Mouse (Mus musculus): Measurements from ENCODE around the gene Wdr38. TPM values are rescaled to one million over a fixed set of nuclear protein-coding genes. Genes with fewer than 3 reads are reported as not detected.

Gene Wdr38
- polyA plus RNA-seq (2015; fragmentation: Nextera tagmentation; extraction: Ambion mirVana), result 1.3 and 1.6 TPM in 2 replicates

GRCm38 (mm10) chr2:38997386-38998374 is at the start of gene Wdr38:
Gene Wdr38, plus strand, starts transcription at chr2:38997476.

GRCm38 (mm10) chr2:39004880-39005435 is 7.7 kb downstream of the Wdr38 start, which contains the start of gene Arpc5l:
Gene Arpc5l, plus strand, starts transcription at chr2:39005348.

GRCm38 (mm10) chr2:39005574-39006079 is 8.4 kb downstream of the Wdr38 start, which contains the start of gene Rpl35:
Gene Rpl35, minus strand, starts transcription at chr2:39005624.

Other genes starting within 250 kb of the Wdr38 start
- gene Nr6a1, start 69.8 kb upstream of the Wdr38 start, polyA plus RNA-seq (2015; fragmentation: Nextera tagmentation; extraction: Ambion mirVana), result 0.29 and 0.34 TPM in 2 replicates
- gene Olfml2a, start 65.5 kb upstream of the Wdr38 start, polyA plus RNA-seq (2015; fragmentation: Nextera tagmentation; extraction: Ambion mirVana), result 1.1 and 1.9 TPM in 2 replicates
- 80.5 and 84.9 TPM in 2 replicates for gene Arpc5l, start 7.9 kb downstream of the Wdr38 start, polyA plus RNA-seq (2015; fragmentation: Nextera tagmentation; extraction: Ambion mirVana)
- 933 and 1,043 TPM in 2 replicates for gene Rpl35, start 8.1 kb downstream of the Wdr38 start, polyA plus RNA-seq (2015; fragmentation: Nextera tagmentation; extraction: Ambion mirVana)
- gene Golga1, start 68.1 kb downstream of the Wdr38 start, polyA plus RNA-seq (2015; fragmentation: Nextera tagmentation; extraction: Ambion mirVana), result 14.6 and 15.9 TPM in 2 replicates
- gene Scai, start 193.3 kb downstream of the Wdr38 start, polyA plus RNA-seq (2015; fragmentation: Nextera tagmentation; extraction: Ambion mirVana), result 3.1 and 4.0 TPM in 2 replicates
- gene Ppp6c, start 229.0 kb downstream of the Wdr38 start, polyA plus RNA-seq (2015; fragmentation: Nextera tagmentation; extraction: Ambion mirVana), result 50.9 and 53.3 TPM in 2 replicates

Measured in spleen, postnatal 0 days (tissue).